Mouse (Mus musculus): ENCODE measurements at regions not wholly inside any gene's neighbourhood (a gene's known extent, or its start where the extent isn't known, plus 50 kb on each side); places are given as distances from the start of the nearest gene placed in this dataset.

DNA sequence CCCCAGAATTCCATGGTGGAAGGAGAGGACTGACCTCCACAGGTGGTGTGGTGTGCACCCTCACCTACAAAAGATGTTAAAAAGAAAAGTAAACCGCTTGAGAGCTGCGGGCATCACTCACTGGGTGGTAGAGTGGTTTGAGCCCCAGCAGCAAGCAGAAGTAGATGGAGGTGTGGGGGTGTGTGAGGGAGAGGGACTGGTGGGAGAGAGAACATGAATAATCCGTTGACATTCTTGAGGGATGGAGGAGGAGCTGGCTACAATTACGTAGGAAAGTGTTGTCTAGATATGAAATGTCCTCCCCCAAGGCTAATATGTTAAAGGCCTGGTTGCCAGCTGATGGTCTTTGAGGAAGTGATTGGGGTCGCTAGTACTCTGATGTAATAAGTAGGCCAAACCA, 123.2 kb upstream of the Foxn2 start:
- H3K4me3 ChIP-seq (ENCODE audit: low read depth, low read length) = no peak overlapping the region
- no peak overlapping the region for H3K9ac ChIP-seq
- H3K4me1 ChIP-seq (ENCODE audit: insufficient read depth) = no peaks in the 10 kb centered on the region
- no peak for ATAC-seq (ENCODE audit: insufficient read depth)
- no peaks in the 10 kb centered on the region for H3K27me3 ChIP-seq (ENCODE audit: insufficient read depth, low read length)
- 53% methylated on average over 5 of the region's 5 CpGs for WGBS
- H3K9me3 ChIP-seq (ENCODE audit: low read depth, low read length) = no peaks in the 10 kb centered on the region
- no peak overlapping the region for H3K4me2 ChIP-seq
- H3K27ac ChIP-seq (ENCODE audit: low read depth) = no peak overlapping the region
- H3K36me3 ChIP-seq (ENCODE audit: insufficient read depth) = no peaks in the 10 kb centered on the region
- TF ChIP-seq CTCF (IDR thresholded peaks at IDR 0.05; ENCODE audit: low read depth) = no peak
- no peak for DNase-seq

DNA sequence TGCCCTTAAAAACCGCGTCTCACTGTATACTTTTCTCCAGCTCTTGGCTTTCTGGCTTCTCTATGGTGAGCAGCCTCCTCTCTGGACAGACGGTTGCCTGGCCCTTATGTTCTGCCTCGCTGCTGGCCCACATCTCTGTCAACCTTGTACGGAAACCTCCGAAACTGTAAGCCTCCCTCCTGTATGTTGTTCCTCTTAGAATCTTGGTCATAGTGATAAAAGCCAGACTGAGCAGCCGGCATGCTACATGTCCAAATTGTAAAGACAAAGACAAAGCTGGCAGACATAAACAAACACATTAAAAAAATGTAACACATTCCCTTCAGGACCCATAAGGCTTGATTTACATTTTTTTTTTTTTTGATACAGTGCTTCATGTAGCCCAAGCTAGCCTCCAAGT, 122.7 kb upstream of the Foxn2 start:
- Histone ChIP-seq H3K36me3 (ENCODE audit: insufficient read depth) (no peaks in the 10 kb centered on the region), H3K4me3 (ENCODE audit: low read depth, low read length) (no peak overlapping the region), H3K9ac (no peak overlapping the region), H3K4me2 (no peak overlapping the region), H3K27me3 (ENCODE audit: insufficient read depth, low read length) (no peaks in the 10 kb centered on the region), H3K9me3 (ENCODE audit: low read depth, low read length) (no peaks in the 10 kb centered on the region), H3K4me1 (ENCODE audit: insufficient read depth) (no peaks in the 10 kb centered on the region), H3K27ac (ENCODE audit: low read depth) (no peak overlapping the region)
- ATAC-seq (ENCODE audit: insufficient read depth) = peak; percentile 29; the same call in 1 of the 2 replicates
- TF ChIP-seq CTCF (IDR thresholded peaks at IDR 0.05; ENCODE audit: low read depth) = no peak
- no peak for DNase-seq
- WGBS = 75% methylated on average over 7 of the region's 7 CpGs

DNA sequence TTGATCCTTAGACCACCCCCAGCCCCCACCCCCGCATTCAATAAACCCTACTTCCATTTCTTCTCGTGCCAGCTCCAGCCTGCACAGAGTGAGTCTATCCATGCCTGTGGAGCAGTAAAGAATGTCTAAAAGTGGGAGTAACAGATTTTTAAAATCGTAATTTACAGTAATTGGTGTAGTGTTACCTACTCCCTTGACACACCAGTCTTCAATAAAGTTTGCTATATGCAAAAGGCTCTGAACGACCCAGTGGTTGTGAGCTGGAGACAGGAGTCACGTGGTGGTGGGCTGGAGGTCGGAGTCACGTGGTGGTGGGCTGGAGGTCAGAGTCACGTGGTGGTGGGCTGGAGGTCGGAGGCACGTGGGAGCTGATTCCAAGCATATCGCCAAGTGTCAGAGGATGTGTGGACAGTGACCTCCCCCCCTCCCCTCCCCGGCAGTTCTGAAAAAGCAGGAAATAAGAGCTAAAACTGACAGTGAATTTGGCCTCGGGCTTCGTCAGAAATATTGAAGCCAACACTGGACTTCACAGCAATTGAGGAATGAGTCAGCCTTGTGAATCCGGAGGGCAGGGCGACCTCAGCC, 122.2 kb upstream of the Foxn2 start:
- Histone ChIP-seq H3K9me3 (ENCODE audit: low read depth, low read length) (no peaks in the 10 kb centered on the region), H3K27ac (ENCODE audit: low read depth) (no peak overlapping the region), H3K4me3 (ENCODE audit: low read depth, low read length) (no peak overlapping the region), H3K27me3 (ENCODE audit: insufficient read depth, low read length) (no peaks in the 10 kb centered on the region), H3K36me3 (ENCODE audit: insufficient read depth) (no peaks in the 10 kb centered on the region), H3K9ac (no peak overlapping the region), H3K4me2 (no peak overlapping the region), H3K4me1 (ENCODE audit: insufficient read depth) (no peaks in the 10 kb centered on the region)
- DNase-seq (peak; percentile 50), ATAC-seq (ENCODE audit: insufficient read depth) (peak; percentile 76)
- TF ChIP-seq CTCF (IDR thresholded peaks at IDR 0.05; ENCODE audit: low read depth) = no peak
- WGBS = 42% methylated on average over 16 of the region's 16 CpGs

DNA sequence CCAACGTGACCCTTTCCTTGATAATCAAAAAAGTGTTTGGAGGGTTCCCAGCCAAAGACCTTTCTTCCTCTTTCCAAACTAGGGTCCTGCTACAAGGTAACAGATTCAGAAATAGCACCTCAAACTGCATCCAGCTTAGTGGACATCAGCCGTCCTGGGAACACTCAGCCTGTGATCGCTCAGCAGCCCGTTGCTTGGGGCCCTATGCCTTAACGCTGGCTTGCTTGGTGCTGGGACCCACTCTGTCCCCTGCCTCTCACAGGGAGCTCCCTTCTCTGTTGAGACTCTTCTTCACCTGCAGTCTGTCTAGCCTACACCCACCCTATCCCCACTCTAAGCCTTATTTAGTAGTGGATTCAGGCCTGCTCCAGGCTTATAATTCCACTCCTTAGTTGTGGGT, 121.6 kb upstream of the Foxn2 start:
- Histone ChIP-seq H3K27me3 (ENCODE audit: insufficient read depth, low read length) (no peaks in the 10 kb centered on the region), H3K36me3 (ENCODE audit: insufficient read depth) (no peaks in the 10 kb centered on the region), H3K4me2 (no peak overlapping the region), H3K27ac (ENCODE audit: low read depth) (no peak overlapping the region), H3K4me1 (ENCODE audit: insufficient read depth) (no peaks in the 10 kb centered on the region), H3K9me3 (ENCODE audit: low read depth, low read length) (no peaks in the 10 kb centered on the region), H3K4me3 (ENCODE audit: low read depth, low read length) (no peak overlapping the region), H3K9ac (no peak overlapping the region)
- 58% methylated on average over 5 of the region's 5 CpGs for WGBS
- no peak for ATAC-seq (ENCODE audit: insufficient read depth)
- no peak for TF ChIP-seq CTCF (IDR thresholded peaks at IDR 0.05; ENCODE audit: low read depth)
- no peak for DNase-seq

DNA sequence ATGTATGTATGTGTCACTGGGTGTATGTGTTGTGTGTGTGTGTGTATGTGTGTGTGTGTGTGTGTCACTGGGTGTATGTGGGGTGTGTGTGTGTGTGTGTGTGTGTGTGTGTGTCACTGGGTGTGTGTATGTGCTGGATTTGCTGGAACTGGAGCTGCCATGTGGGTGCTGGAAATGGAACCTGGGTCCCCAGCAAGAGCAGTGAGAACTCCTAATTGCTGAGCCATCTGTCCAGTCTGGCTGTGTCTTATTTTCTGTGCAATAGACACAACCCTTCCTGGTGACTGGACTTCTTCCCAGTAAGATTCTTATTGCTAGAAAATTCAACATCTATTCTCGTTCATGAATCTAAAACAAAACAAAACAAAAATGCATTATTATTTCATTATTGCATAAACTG, 119.8 kb upstream of the Foxn2 start:
- Histone ChIP-seq H3K4me2 (no peak overlapping the region), H3K27ac (ENCODE audit: low read depth) (no peak overlapping the region), H3K4me1 (ENCODE audit: insufficient read depth) (no peaks in the 10 kb centered on the region), H3K9me3 (ENCODE audit: low read depth, low read length) (no peaks in the 10 kb centered on the region), H3K4me3 (ENCODE audit: low read depth, low read length) (no peak overlapping the region), H3K36me3 (ENCODE audit: insufficient read depth) (no peaks in the 10 kb centered on the region), H3K27me3 (ENCODE audit: insufficient read depth, low read length) (no peaks in the 10 kb centered on the region), H3K9ac (no peak overlapping the region)
- ATAC-seq (ENCODE audit: insufficient read depth) (no peak), DNase-seq (no peak)
- no peak for TF ChIP-seq CTCF (IDR thresholded peaks at IDR 0.05; ENCODE audit: low read depth)
- WGBS = 72% methylated on average over 1 of the region's 1 CpGs

DNA sequence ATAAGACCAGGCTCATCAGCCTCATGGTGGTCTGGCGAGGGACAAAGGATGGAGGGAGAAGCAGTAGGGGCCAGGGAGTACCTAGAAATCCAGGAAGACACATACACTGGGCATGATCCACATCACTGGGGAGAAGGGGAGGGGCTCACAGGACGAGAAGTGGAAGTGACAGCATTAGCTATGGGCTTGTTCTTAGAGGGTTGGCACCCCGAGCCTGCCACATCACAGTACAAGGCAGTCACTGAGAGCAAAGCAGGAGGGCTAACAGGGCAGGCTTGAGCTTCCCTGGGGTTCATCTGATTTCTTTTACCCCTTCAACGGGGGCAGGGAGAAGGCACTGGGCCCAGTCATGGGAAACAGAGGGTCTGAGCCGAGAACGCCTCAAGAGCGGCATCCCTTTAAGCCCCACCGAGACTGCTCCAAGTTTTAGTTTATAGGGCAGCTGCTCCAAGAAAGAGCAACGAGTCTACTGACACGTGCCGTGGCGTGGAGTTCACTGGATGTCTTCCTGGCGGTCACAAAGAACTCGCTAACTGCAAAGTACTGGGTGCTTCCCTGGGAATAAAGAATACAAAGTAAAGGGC, 115.1 kb upstream of the Foxn2 start:
- WGBS = 46% methylated on average over 14 of the region's 14 CpGs
- Histone ChIP-seq H3K27ac (ENCODE audit: low read depth) (no peak overlapping the region), H3K4me2 (no peak overlapping the region), H3K9ac (no peak overlapping the region), H3K36me3 (ENCODE audit: insufficient read depth) (no peaks in the 10 kb centered on the region), H3K4me1 (ENCODE audit: insufficient read depth) (no peaks in the 10 kb centered on the region), H3K27me3 (ENCODE audit: insufficient read depth, low read length) (no peaks in the 10 kb centered on the region), H3K4me3 (ENCODE audit: low read depth, low read length) (no peak overlapping the region), H3K9me3 (ENCODE audit: low read depth, low read length) (no peaks in the 10 kb centered on the region)
- no peak for TF ChIP-seq CTCF (IDR thresholded peaks at IDR 0.05; ENCODE audit: low read depth)
- ATAC-seq (ENCODE audit: insufficient read depth) = no peak
- no peak for DNase-seq

DNA sequence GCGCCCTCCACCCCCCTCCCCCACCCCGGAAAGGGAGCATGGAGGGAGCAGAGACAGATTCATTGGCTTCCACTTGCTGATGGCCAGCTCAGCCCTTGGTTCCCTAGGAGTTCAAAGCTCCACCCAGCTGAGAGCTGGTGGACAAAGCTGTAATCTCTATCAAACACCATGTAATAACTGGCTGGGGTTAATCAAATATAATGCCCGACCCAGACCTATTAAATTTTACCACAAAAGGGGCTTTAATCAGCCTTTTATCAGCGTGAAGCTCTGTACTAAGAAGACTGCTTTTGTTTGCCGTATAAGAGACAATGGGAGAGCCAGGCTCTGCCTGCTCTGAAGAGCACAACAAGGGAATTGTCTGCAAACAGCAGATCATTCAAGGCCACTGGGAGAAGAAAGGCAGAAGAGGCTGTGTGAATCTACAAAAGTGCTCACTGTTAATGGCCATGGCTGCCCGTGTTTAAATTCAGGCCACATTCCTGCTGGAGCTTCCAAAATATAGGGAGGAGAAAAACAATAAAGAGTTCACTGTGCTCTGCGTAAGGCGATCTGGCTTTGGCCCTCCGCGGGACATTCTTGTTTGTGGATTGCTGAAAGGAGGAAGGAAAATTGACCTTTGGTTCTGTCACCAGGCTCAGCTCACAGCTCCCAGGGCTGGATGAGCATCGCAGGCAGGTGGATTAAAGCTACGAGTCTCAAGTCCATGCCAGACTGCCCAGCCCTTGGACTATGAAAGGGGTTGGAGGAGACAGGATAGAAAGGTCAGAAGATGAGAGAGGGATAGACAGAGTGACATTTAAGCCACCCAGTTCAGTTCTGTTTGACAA, 114.4 kb upstream of the Foxn2 start:
- no peak overlapping the region for H3K9ac ChIP-seq
- no peaks in the 10 kb centered on the region for H3K9me3 ChIP-seq (ENCODE audit: low read depth, low read length)
- TF ChIP-seq CTCF (IDR thresholded peaks at IDR 0.05; ENCODE audit: low read depth) = no peak
- no peak overlapping the region for H3K27ac ChIP-seq (ENCODE audit: low read depth)
- H3K27me3 ChIP-seq (ENCODE audit: insufficient read depth, low read length) = no peaks in the 10 kb centered on the region
- DNase-seq (no peak), ATAC-seq (ENCODE audit: insufficient read depth) (no peak)
- H3K4me3 ChIP-seq (ENCODE audit: low read depth, low read length) = no peak overlapping the region
- H3K4me1 ChIP-seq (ENCODE audit: insufficient read depth) = no peaks in the 10 kb centered on the region
- no peaks in the 10 kb centered on the region for H3K36me3 ChIP-seq (ENCODE audit: insufficient read depth)
- no peak overlapping the region for H3K4me2 ChIP-seq
- WGBS = 35% methylated on average over 12 of the region's 12 CpGs

Data from lung, embryonic 14.5 days (tissue).